Mouse (Mus musculus) stomach, postnatal 0 days (tissue): ENCODE results near the gene Wnt7b.

Experiments
- CTCF ChIP-seq: IDR thresholded peaks from 2 replicates; pipeline ENCODE4 v1.5.1; 2016; ENCODE audit warnings: antibody characterized with exemption, low read depth, mild to moderate bottlenecking, moderate library complexity
- EP300 ChIP-seq: optimal IDR thresholded peaks from 2 replicates; pipeline ENCODE3; 2016; ENCODE audit warnings: antibody characterized with exemption

GRCm38 (mm10) chr15:85507370-85508014 is 74.8 kb downstream of the Wnt7b start:
- TF ChIP-seq CTCF (no peak), EP300 (no peak)
